Mouse (Mus musculus) bone marrow, adult 2 months (tissue): Measurements from ENCODE around the gene Nhlrc3.

ENCODE experiments used
- CTCF ChIP-seq: fragments of 200-500 bp; IDR thresholded peaks from 2 replicates; pipeline ENCODE4 v1.5.1; 2011; ENCODE audit warnings: low read length, control low read depth; ENCODE audit not compliant: control insufficient read depth, insufficient read depth
- POLR2A ChIP-seq: fragments of 200-500 bp; IDR thresholded peaks from 2 replicates; pipeline ENCODE4 v1.6.1; 2011; ENCODE audit warnings: low read depth, mild to moderate bottlenecking, control low read depth, low read length, borderline replicate concordance; ENCODE audit not compliant: control insufficient read depth

DNA sequence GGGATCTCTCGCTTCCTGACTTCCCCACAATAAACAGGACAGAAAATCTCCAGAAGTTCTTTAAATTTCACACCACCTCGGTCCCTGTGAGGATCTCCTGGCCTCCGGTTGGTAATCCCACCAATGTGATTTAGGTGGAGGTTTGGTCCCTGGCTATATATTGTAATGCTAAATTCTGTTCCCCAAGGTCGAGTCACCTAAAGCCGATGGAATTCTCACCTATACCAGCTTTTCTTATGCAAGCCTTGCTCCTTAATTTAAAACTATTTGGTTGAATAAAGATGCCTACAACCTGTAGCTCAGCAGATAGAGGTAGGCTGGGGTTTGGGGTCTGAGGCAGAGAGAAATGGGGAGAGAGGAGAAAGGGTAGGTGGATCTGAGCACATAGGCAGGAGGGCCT, 5.4 kb downstream of the Nhlrc3 start:
- TF ChIP-seq CTCF: no peak
- no peak for TF ChIP-seq POLR2A
